Mouse (Mus musculus) right cerebral cortex, adult 18-20 months (tissue): ENCODE results near the gene Hist1h2ag.
A peak's percentile ranks its signal among the peaks of the same experiment; 100 is the strongest.
"Not testable (repeated sequence)": the region's sequence is repeated elsewhere in the genome, so short reads cannot be mapped to it uniquely, and the experiment has no call there.

Source experiments
- DNase-seq: peaks from one replicate; pipeline ENCODE4 v3.0.0; 2022; ENCODE audit warnings: mixed read lengths

The Hist1h2ag gene

GRCm38 (mm10) chr13:22042568-22043502 is at the start of gene Hist1h2ag, which contains the start of gene Hist1h2bj:
TSS of gene Hist1h2ag (minus strand) at chr13:22042944.
TSS of gene Hist1h2bj (plus strand) at chr13:22043214.
- peak; percentile 92 for DNase-seq

GRCm38 (mm10) chr13:22084140-22084539 is 41.4 kb upstream of the Hist1h2ag start, which contains the start of gene Vmn1r188:
TSS of gene Vmn1r188 (plus strand) at chr13:22084440.
- not testable (repeated sequence) for DNase-seq

DNA sequence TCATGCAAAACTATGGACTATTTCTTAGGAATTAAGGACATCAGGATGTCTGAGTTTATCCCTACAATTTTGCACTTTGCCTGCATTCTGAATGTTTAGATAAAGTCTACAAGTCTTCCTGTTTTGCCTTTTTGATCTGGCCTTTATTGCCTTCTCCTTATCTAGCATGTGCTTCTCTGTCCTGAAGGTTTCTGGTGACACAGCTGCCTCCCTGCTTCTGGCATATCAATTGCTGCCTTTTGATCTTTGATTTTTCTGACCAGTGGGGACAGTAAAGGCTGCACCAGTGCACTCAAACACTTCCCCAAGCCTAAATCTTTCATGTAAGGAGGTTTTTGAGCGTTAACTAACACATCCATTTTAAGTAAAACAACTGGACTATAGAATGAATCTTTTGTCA is 20.7 kb upstream of the Hist1h2ag start:
- DNase-seq = no peak

GRCm38 (mm10) chr13:22061422-22061821 is 18.7 kb upstream of the Hist1h2ag start:
- DNase-seq = no peak

GRCm38 (mm10) chr13:22053754-22054153 is 11.0 kb upstream of the Hist1h2ag start:
- DNase-seq = no peak

- DNase-seq = no peak
These were observed 8.7 kb upstream of the Hist1h2ag start for GRCm38 (mm10) chr13:22051523-22051859.

GRCm38 (mm10) chr13:22050591-22051522 is 8.1 kb upstream of the Hist1h2ag start:
- DNase-seq = peak; percentile 90

DNA sequence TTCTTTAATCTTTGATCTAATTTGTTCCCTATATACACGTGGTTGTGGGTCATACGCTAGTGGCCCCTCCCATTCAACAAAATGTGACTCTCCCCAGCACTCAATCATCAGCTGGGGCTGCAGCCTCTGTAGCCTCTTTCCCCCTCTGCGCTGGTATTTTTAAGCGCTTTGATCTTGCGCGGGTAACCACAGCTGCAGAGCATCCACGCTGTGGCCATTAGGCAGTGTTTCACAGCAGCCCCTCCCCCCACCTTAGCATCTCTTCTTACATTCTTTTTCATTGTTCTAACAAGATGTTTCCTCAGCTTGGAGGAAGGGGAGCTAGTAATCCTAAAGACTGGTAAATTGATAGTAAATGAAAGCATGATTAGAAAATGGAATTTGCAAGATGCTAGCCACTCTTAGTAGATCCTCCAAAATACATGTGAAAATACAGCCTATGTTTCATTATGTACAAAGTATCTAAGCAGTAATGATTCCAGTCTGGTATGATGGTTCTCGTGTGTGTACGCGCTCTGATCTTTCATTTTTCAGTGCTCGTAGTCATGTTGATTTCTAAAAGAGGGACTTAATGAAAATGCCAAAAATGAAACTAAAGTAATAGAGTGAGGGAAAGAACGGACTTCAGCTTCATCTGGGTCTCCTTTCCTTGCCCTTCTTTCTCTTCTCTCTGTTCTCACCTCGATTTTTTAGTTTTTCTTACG is 7.1 kb upstream of the Hist1h2ag start:
- DNase-seq = no peak

DNA sequence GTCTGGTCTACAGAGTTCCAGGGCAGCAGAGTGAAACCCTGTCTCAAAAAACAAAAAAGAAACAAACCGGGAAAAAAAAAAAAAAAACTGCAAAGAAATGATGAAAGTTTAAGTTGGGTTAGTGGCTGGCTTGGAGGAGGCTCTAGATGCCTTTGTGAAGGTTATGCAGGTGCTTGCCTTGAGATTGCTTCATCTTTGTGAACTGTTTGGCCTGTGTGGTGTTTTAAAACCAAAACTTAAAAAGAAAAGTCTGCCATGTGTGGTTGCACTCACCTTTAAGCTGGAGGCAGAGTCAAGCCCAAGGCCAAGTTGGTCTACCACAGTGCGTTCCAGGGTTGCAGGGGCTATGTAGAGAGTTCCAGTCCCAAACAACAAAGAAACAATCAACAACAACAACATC is 6.3 kb upstream of the Hist1h2ag start:
- no peak for DNase-seq

DNA sequence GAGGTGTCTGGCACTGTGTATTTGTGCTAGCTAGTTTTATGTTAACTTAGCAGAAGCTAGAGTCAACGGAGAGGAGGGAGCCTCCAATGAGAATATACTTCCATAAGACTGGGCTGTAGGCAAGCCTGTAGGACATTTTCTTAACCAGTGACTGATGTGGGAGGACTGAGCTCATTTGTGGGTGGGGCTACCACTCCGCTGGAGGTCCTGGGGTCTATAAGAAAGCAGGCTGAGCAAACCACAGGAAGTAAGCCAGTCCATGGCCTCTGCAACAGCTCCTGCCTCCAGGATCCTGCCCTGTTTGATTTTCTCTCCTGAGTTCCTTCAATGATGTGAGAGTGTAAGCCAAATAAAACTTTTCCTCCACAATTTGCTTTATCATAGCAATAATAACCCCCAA is 2.6 kb upstream of the Hist1h2ag start:
- DNase-seq = no peak

GRCm38 (mm10) chr13:22044432-22045155 is 1.9 kb upstream of the Hist1h2ag start:
- no peak for DNase-seq

- no peak for DNase-seq
These were observed 1.0 kb upstream of the Hist1h2ag start for GRCm38 (mm10) chr13:22043503-22044431.

GRCm38 (mm10) chr13:22041651-22042567 is 835 bp downstream of the Hist1h2ag start:
- no peak for DNase-seq

DNA sequence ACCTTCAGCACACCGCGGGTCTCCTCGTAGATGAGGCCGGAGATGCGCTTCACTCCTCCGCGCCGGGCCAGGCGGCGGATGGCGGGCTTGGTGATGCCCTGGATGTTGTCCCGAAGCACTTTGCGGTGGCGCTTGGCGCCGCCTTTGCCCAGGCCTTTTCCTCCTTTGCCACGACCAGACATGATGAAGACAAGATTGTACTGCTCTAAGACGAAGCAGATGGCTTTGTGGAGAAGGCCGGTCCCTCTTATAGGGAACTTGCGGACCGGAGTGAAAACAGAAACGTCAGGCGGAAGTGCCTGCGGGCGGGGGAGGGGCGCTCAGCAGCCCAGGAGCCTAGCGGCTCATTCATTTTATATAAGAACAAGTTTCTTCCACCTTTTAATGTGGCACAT is 1.6 kb downstream of the Hist1h2ag start, which contains the start of gene Hist1h4i:
Hist1h4i (minus strand) TSS at position 221 of the 395 bp plus-strand sequence.
- DNase-seq = peak; percentile 95

DNA sequence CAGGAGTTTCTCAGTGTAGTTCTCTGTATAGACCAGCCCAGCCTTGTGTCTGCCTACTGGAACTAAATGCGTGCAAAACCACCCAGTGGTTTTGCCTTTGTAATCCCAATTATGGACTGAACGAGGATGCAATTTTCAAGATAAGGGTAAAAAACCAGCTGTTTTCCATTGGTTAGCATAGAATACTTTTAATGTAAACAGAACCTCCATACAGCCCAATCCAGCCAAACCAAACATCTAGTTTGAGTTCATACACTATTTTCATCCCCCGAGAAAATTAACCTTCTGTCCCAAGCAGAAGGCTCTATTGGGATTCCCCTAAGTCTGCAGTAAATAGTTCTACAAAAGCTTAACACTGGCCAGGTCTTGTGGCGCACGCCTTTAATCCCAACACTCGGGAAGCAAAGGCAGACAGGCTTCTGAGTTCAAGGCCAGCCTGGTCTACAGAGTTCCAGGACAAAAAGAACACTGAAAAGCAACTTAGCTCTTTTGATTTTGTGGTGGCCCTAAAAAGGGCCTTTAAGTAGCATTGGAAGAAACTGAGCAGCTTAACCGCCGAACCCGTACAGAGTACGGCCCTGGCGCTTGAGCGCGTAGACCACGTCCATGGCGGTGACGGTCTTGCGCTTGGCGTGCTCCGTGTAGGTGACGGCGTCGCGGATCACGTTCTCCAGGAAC is 2.1 kb downstream of the Hist1h2ag start:
- DNase-seq = no peak

- DNase-seq = no peak
These were observed 2.7 kb downstream of the Hist1h2ag start for GRCm38 (mm10) chr13:22039951-22040463.

DNA sequence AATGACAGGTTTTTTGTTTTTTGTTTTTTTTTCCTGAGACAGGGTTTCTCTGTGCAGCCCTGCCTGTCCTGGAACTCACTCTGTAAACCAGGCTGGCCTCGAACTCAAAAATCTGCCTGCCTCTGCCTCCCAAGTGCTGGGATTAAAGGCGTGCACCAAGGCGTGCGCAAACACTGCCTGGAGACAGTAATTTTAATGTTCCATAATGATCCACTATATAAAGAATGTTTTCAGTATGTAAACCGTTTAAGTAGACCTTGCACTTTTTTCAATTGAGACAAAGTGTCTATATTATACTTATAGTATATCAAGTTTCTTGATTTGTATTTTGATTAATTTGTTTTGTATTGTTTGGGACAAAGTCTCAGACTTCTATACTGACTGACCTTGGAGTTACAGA is 3.4 kb downstream of the Hist1h2ag start:
- no peak for DNase-seq

GRCm38 (mm10) chr13:22037415-22037814 is 5.3 kb downstream of the Hist1h2ag start:
- DNase-seq = no peak

- no peak for DNase-seq
These were observed 5.8 kb downstream of the Hist1h2ag start for GRCm38 (mm10) chr13:22036986-22037385.
